Mouse (Mus musculus) hindbrain, postnatal 0 days (tissue): ENCODE measurements around the gene Paf1. TPM values are rescaled to one million over a fixed set of nuclear protein-coding genes. Genes with fewer than 3 reads are reported as not detected.

Experiments
- ATAC-seq: fragments of 200-750 bp; cut with Nextera tagmentation; 2 replicates; pipeline ENCODE4 v1.8.0; 2017; ENCODE audit warnings: mild to moderate bottlenecking, moderate TSS enrichment, moderate library complexity
- DNase-seq: peaks from one replicate; pipeline ENCODE4 v3.0.0-alpha.2; 2015; ENCODE audit warnings: low spot score
- H3K27ac ChIP-seq: fragments of 300-500 bp; sonication (generic); 2 replicates; pipeline ENCODE4 v1.5.1; 2014; ENCODE audit warnings: mild to moderate bottlenecking
- H3K27me3 ChIP-seq: fragments of 300-500 bp; sonication (generic); 2 replicates; pipeline ENCODE4 v1.6.1; 2014; ENCODE audit warnings: low read length, mixed read lengths; ENCODE audit not compliant: insufficient read depth
- H3K36me3 ChIP-seq: fragments of 300-500 bp; sonication (generic); 2 replicates; pipeline ENCODE4 v1.6.1; 2014; ENCODE audit warnings: low read length, mixed read lengths; ENCODE audit not compliant: insufficient read depth
- H3K4me1 ChIP-seq: fragments of 300-500 bp; sonication (generic); 2 replicates; pipeline ENCODE4 v1.6.1; 2014; ENCODE audit warnings: antibody characterized with exemption, low read length, mixed read lengths; ENCODE audit not compliant: insufficient read depth
- H3K4me2 ChIP-seq: fragments of 300-500 bp; sonication (generic); 2 replicates; pipeline ENCODE4 v1.6.1; 2014; ENCODE audit warnings: low read depth, mild to moderate bottlenecking, low read length, moderate library complexity, mixed read lengths
- H3K4me3 ChIP-seq: fragments of 300-500 bp; sonication (generic); 2 replicates; pipeline ENCODE4 v1.5.1; 2014; ENCODE audit warnings: low read length
- H3K9ac ChIP-seq: fragments of 300-500 bp; sonication (generic); replicated peaks from 2 replicates; pipeline ENCODE4 v1.6.1; 2014; ENCODE audit warnings: mild to moderate bottlenecking, low read length, moderate library complexity, mixed read lengths
- H3K9me3 ChIP-seq: fragments of 300-500 bp; sonication (generic); 2 replicates; pipeline ENCODE4 v1.6.1; 2016; ENCODE audit warnings: low read length, mixed read lengths
- CTCF ChIP-seq: IDR thresholded peaks from 2 replicates; pipeline ENCODE4 v1.5.1; 2016; ENCODE audit warnings: antibody characterized with exemption, control low read depth, low read depth
- WGBS: fragments of 180-500 bp; shearing (Covaris S2); extraction: QIAGEN DNeasy Blood & Tissue Kit; methylation state at CpG from one replicate; pipeline ENCODE4 v1.1.7; 2014; 5-methylcytosine and 5-hydroxymethylcytosine counted together
- polyA plus RNA-seq: library from polyadenylated mRNA; unstranded; fragments of >200 nt; fragmentation: Nextera tagmentation; extraction: Ambion mirVana; gene quantifications from 2 replicates; pipeline ENCODE4 v1.2.1, GENCODE M21; 2015
- total RNA-seq: library from RNA; depleted of rRNA; stranded (reverse); fragments of >200 nt; gene quantifications from 2 replicates; pipeline ENCODE4 v1.2.3, GENCODE M21; 2014

Gene Paf1
- total and polyA plus RNA-seq, 2 experiments from 2014 or later, result 67.6 to 84.1 TPM

- no peak for TF ChIP-seq CTCF
- H3K4me3 ChIP-seq, result no peak overlapping the region
These were observed 37.8 kb downstream of the Paf1 start for GRCm38 (mm10) chr7:28430512-28430911.

GRCm38 (mm10) chr7:28432252-28432651 lies 39.5 kb downstream of the Paf1 start:
- Histone ChIP-seq H3K27ac (no peak overlapping the region), H3K4me3 (no peak overlapping the region), H3K4me1 (peaks cover 5% of the 10 kb centered on the region; the same call in 1 of the 2 replicates), H3K9me3 (no peaks in the 10 kb centered on the region), H3K9ac (no peak overlapping the region), H3K4me2 (no peak overlapping the region), H3K36me3 (no peaks in the 10 kb centered on the region), H3K27me3 (no peaks in the 10 kb centered on the region)
- ATAC-seq (no peak), DNase-seq (no peak)
- 95% methylated on average over 2 of the region's 2 CpGs for WGBS
- no peak for TF ChIP-seq CTCF

More at GRCm38 (mm10) chr7:28430512-28430911, 37.8 kb downstream of the Paf1 start:
- H3K36me3 ChIP-seq, result no peaks in the 10 kb centered on the region
- ATAC-seq (no peak), DNase-seq (no peak)
- H3K9ac ChIP-seq, result no peak overlapping the region
- no peaks in the 10 kb centered on the region for H3K27me3 ChIP-seq
- no peak overlapping the region for H3K27ac ChIP-seq
- whole genome bisulfite sequencing, result 89% methylated on average over 1 of the region's 1 CpGs
- H3K9me3 ChIP-seq, result no peaks in the 10 kb centered on the region
- H3K4me1 ChIP-seq, result peaks cover 5% of the 10 kb centered on the region; the same call in 1 of the 2 replicates
- no peak overlapping the region for H3K4me2 ChIP-seq

GRCm38 (mm10) chr7:28435660-28436259 lies 43.0 kb downstream of the Paf1 start:
- peaks cover 5% of the 10 kb centered on the region; the same call in 1 of the 2 replicates for H3K4me1 ChIP-seq
- peak overlapping the region; percentile 88 for H3K4me2 ChIP-seq
- under 1% methylated on average over 38 of the region's 70 CpGs for WGBS
- DNase-seq (peak; percentile 36), ATAC-seq (peak; percentile 30)
- peak overlapping the region; percentile 71; the same call in 1 of the 2 replicates for H3K27ac ChIP-seq
- no peaks in the 10 kb centered on the region for H3K36me3 ChIP-seq
- peak overlapping the region; percentile 84 for H3K4me3 ChIP-seq
- TF ChIP-seq CTCF, result no peak
- no peaks in the 10 kb centered on the region for H3K27me3 ChIP-seq
- peak overlapping the region; percentile 88 for H3K9ac ChIP-seq
- no peaks in the 10 kb centered on the region for H3K9me3 ChIP-seq

GRCm38 (mm10) chr7:28436271-28436904 lies 43.6 kb downstream of the Paf1 start:
- peak overlapping the region; percentile 89 for H3K27ac ChIP-seq
- peak; percentile 99 for DNase-seq
- H3K4me2 ChIP-seq, result peak overlapping the region; percentile 88
- no peaks in the 10 kb centered on the region for H3K36me3 ChIP-seq
- H3K9me3 ChIP-seq, result no peaks in the 10 kb centered on the region
- TF ChIP-seq CTCF, result peak; percentile 60
- peak overlapping the region; percentile 84 for H3K4me3 ChIP-seq
- H3K4me1 ChIP-seq, result peaks cover 5% of the 10 kb centered on the region; the same call in 1 of the 2 replicates
- peak overlapping the region; percentile 88 for H3K9ac ChIP-seq
- WGBS, result 2% methylated on average over 56 of the region's 64 CpGs
- H3K27me3 ChIP-seq, result no peaks in the 10 kb centered on the region
- peak; percentile 99 for ATAC-seq

- WGBS, result 3% methylated on average over 16 of the region's 16 CpGs
- ATAC-seq (peak; percentile 50), DNase-seq (peak; percentile 93)
- Histone ChIP-seq H3K9ac (peak within 1 kb of the TSS; percentile 61), H3K9me3 (no peaks in the 10 kb centered on the region), H3K4me3 (peak within 1 kb of the TSS; percentile 84), H3K4me2 (peak within 1 kb of the TSS; percentile 64), H3K36me3 (no peaks in the 10 kb centered on the region), H3K4me1 (peaks cover 5% of the 10 kb centered on the region; the same call in 1 of the 2 replicates), H3K27ac (peak within 1 kb of the TSS; percentile 89), H3K27me3 (no peaks in the 10 kb centered on the region)
- peak; percentile 90 for TF ChIP-seq CTCF
These were observed 44.3 kb downstream of the Paf1 start, which contains the start of gene Gmfg for GRCm38 (mm10) chr7:28436932-28437570. Gene Gmfg, plus strand, starts transcription at chr7:28437447.

GRCm38 (mm10) chr7:28437964-28438363 lies 45.2 kb downstream of the Paf1 start:
- no peaks in the 10 kb centered on the region for H3K9me3 ChIP-seq
- no peaks in the 10 kb centered on the region for H3K36me3 ChIP-seq
- no peaks in the 10 kb centered on the region for H3K27me3 ChIP-seq
- no peak overlapping the region for H3K9ac ChIP-seq
- H3K4me1 ChIP-seq, result peaks cover 5% of the 10 kb centered on the region; the same call in 1 of the 2 replicates
- no peak overlapping the region for H3K27ac ChIP-seq
- no peak for ATAC-seq
- H3K4me3 ChIP-seq, result no peak overlapping the region
- no peak for TF ChIP-seq CTCF
- no peak for DNase-seq
- H3K4me2 ChIP-seq, result no peak overlapping the region
